Mouse (Mus musculus): ENCODE measurements around the gene Arrb1.
A peak's percentile ranks its signal among the peaks of the same experiment; 100 is the strongest.

Arrb1 gene

GRCm38 (mm10) chr7:99632286-99632685 lies 97.0 kb downstream of the Arrb1 start:
- peak; percentile 33 for DNase-seq (ENCODE audit: extremely low spot score)

- no peak for DNase-seq (ENCODE audit: extremely low spot score)
Observed at GRCm38 (mm10) chr7:99633966-99634665, 98.8 kb downstream of the Arrb1 start.

- no peak for DNase-seq (ENCODE audit: extremely low spot score)
Observed at GRCm38 (mm10) chr7:99641245-99641644, 106.0 kb downstream of the Arrb1 start.

GRCm38 (mm10) chr7:99642078-99642477 lies 106.8 kb downstream of the Arrb1 start:
- no peak for DNase-seq (ENCODE audit: extremely low spot score)

GRCm38 (mm10) chr7:99644701-99645100 lies 109.4 kb downstream of the Arrb1 start:
- DNase-seq (ENCODE audit: extremely low spot score), result no peak

DNA sequence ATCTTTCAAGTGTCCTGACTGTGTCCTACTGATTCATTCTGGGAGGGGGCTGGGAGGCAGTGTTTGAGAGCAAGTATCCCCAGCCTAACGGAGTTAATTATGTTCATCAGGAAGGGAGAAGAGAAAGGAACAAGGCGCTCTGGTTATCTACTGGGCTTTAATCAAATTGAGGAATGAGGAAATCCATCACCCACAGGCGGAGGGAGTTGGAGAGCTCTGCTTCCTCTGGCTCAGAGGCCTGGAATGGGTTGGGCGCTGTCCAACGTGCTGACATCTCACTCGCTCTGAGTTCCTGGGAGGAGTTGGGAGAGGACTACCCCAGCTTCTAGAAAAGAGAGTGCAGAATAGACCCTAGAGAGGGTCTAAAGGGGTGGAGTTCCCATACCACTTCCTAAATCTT lies 113.4 kb downstream of the Arrb1 start:
- DNase-seq (ENCODE audit: extremely low spot score), result peak; percentile 63

GRCm38 (mm10) chr7:99649585-99649984 lies 114.3 kb downstream of the Arrb1 start:
- DNase-seq (ENCODE audit: extremely low spot score), result no peak

DNA sequence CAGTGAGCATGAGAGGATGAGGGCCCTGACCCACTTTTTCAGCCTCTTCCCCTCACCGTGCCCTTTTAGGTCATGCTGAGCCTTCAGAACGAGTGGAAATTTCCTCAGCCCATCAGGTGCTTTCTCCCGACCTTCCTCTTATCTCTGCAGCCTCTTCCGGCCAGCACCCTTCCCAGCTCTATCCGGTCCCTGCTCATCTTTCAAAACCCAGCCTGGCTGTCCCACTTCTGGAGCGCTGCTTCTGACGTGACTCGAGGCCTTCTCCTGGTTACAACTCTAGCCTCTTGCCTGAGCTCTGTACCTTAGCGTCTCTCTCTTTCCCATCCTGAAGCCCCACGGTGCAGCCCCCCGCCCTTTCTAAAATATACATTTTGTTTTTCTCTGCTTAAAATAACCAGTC lies 119.0 kb downstream of the Arrb1 start:
- no peak for DNase-seq (ENCODE audit: extremely low spot score)
